Mouse (Mus musculus) lung, postnatal 0 days (tissue): ENCODE results near the gene Nrros.

Experiments used
- CTCF ChIP-seq: IDR thresholded peaks from 2 replicates; pipeline ENCODE4 v1.5.1; 2016; ENCODE audit warnings: antibody characterized with exemption, mild to moderate bottlenecking
- EP300 ChIP-seq: IDR thresholded peaks from 2 replicates; pipeline ENCODE4 v1.6.1; 2016; ENCODE audit warnings: antibody characterized with exemption, mild to moderate bottlenecking, control low read depth

DNA sequence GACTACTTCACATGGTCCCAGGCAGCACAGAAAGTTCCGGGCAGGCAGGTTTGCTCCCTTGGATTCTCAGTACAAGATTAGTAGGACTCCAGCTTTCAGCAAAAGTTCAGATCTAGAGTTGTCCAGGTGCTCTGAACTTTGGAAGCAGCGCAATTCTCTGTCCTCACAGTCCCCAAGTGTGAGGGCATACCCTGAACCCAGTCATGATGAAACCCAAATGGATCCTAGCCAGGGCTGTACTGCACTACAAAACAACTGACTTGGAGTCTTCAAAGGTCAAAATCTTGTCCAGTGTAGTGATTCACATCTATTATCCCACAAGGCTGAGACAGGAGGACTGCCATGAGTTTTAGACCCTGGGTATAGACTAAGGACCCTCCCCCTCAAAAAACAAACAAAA, 8.0 kb downstream of the Nrros start:
- TF ChIP-seq EP300 (no peak), CTCF (no peak)
